Mouse (Mus musculus) MEL (cell line): Measurements from ENCODE around the gene Olfr1200. TPM values are rescaled to one million over a fixed set of nuclear protein-coding genes. Genes with fewer than 3 reads are reported as not detected.

Experiments used
- DNase-seq: peaks from one replicate; pipeline ENCODE4 v3.0.0; 2011; ENCODE audit warnings: low read depth, low spot score
- H3K27ac ChIP-seq: 2 replicates; pipeline ENCODE4 v1.5.1; 2012; ENCODE audit warnings: low read depth, mild to moderate bottlenecking, control low read depth, low read length, moderate library complexity; ENCODE audit not compliant: control insufficient read depth
- H3K27me3 ChIP-seq, 2 experiments: fragments of 150-350 bp in 1 of 2; sonication (generic) in 1 of 2; 2 replicates each; pipeline ENCODE4 v1.6.1; 2012; ENCODE audit warnings: low read length in 2 of 2, mild to moderate bottlenecking in 2 of 2, improper control_type of control experiment in 1 of 2, moderate library complexity in 1 of 2; ENCODE audit not compliant: insufficient read depth in 2 of 2, control insufficient read depth in 1 of 2
- H3K36me3 ChIP-seq, 2 experiments: 2 replicates each; pipeline ENCODE4 v1.6.1; 2012 to 2014; ENCODE audit warnings: low read length in 2 of 2, improper control_type of control experiment in 1 of 2, inconsistent platforms in 1 of 2, mild to moderate bottlenecking in 1 of 2; ENCODE audit not compliant: insufficient read depth in 2 of 2, control insufficient read depth in 1 of 2
- H3K4me1 ChIP-seq, 2 experiments: fragments of 150-350 bp in 1 of 2; sonication (generic) in 1 of 2; 2 replicates each; pipeline ENCODE4 v1.6.1; 2012; ENCODE audit warnings: low read length in 2 of 2, improper control_type of control experiment in 1 of 2, mild to moderate bottlenecking in 1 of 2; ENCODE audit not compliant: insufficient read depth in 2 of 2, control insufficient read depth in 1 of 2
- H3K4me3 ChIP-seq, 2 experiments: fragments of 150-350 bp in 1 of 2; sonication (generic) in 1 of 2; 2 replicates each; pipeline ENCODE4 v1.5.1; 2012; ENCODE audit warnings: low read depth in 2 of 2, low read length in 2 of 2, mild to moderate bottlenecking in 2 of 2, moderate library complexity in 2 of 2, control low read depth in 1 of 2, improper control_type of control experiment in 1 of 2; ENCODE audit not compliant: control insufficient read depth in 1 of 2, insufficient read depth in 1 of 2
- H3K79me2 ChIP-seq: 2 replicates; pipeline ENCODE4 v1.6.1; 2012; ENCODE audit warnings: mild to moderate bottlenecking, low read length, moderate library complexity; ENCODE audit not compliant: control insufficient read depth, poor library complexity, insufficient read depth
- H3K9ac ChIP-seq: 2 replicates; pipeline ENCODE4 v1.6.1; 2012; ENCODE audit warnings: low read depth, mild to moderate bottlenecking, control low read depth, low read length, moderate library complexity; ENCODE audit not compliant: control insufficient read depth, poor library complexity, severe bottlenecking
- H3K9me3 ChIP-seq: fragments of 150-350 bp; sonication (generic); replicated peaks from 2 replicates; pipeline ENCODE4 v1.6.1; 2012; ENCODE audit warnings: mild to moderate bottlenecking, low read length, improper control_type of control experiment, moderate library complexity; ENCODE audit not compliant: insufficient read depth
- CHD1 ChIP-seq: IDR thresholded peaks from 2 replicates; pipeline ENCODE4 v1.6.1; 2012; ENCODE audit warnings: low read depth, mild to moderate bottlenecking, inconsistent platforms, low read length, improper control_type of control experiment
- CHD2 ChIP-seq: IDR thresholded peaks from 2 replicates; pipeline ENCODE4 v1.6.1; 2011; ENCODE audit warnings: low read length, improper control_type of control experiment
- CTCF ChIP-seq, 3 experiments: IDR thresholded peaks in 2 of 3; conservative IDR thresholded peaks in 1 of 3; 2 replicates each; pipeline ENCODE4 v1.5.1; 2011 to 2012; ENCODE audit warnings: low read length in 3 of 3, low read depth in 2 of 3, mild to moderate bottlenecking in 2 of 3, improper control_type of control experiment in 1 of 3, inconsistent platforms in 1 of 3, mixed read lengths in 1 of 3, moderate library complexity in 1 of 3; ENCODE audit not compliant: control insufficient read depth in 1 of 3, insufficient read depth in 1 of 3, poor library complexity in 1 of 3, severe bottlenecking in 1 of 3
- ELF1 ChIP-seq: IDR thresholded peaks from 2 replicates; pipeline ENCODE4 v1.6.1; 2014; ENCODE audit warnings: low read depth, mild to moderate bottlenecking, inconsistent platforms, low read length, improper control_type of control experiment, moderate library complexity
- EP300 ChIP-seq, 2 experiments: IDR thresholded peaks; 2 replicates each; pipeline ENCODE4 v1.6.1; 2011; ENCODE audit warnings: improper control_type of control experiment in 2 of 2, low read length in 2 of 2, low read depth in 1 of 2, mild to moderate bottlenecking in 1 of 2
- ETS1 ChIP-seq: IDR thresholded peaks from 2 replicates; pipeline ENCODE4 v1.6.1; 2012; ENCODE audit warnings: low read depth, mild to moderate bottlenecking, inconsistent platforms, low read length, improper control_type of control experiment, moderate library complexity
- MAFK ChIP-seq: IDR thresholded peaks from 2 replicates; pipeline ENCODE4 v1.6.1; 2011; ENCODE audit warnings: low read depth, mild to moderate bottlenecking, low read length, improper control_type of control experiment, borderline replicate concordance
- MAX ChIP-seq: IDR thresholded peaks from 2 replicates; pipeline ENCODE4 v1.6.1; 2011; ENCODE audit warnings: low read length, improper control_type of control experiment
- MXI1 ChIP-seq: IDR thresholded peaks from 2 replicates; pipeline ENCODE4 v1.6.1; 2011; ENCODE audit warnings: mild to moderate bottlenecking, low read depth, low read length, improper control_type of control experiment
- POLR2AphosphoS5 ChIP-seq: IDR thresholded peaks from 2 replicates; pipeline ENCODE4 v1.6.1; 2012; ENCODE audit warnings: low read depth, borderline replicate concordance, mild to moderate bottlenecking, inconsistent platforms, low read length, moderate library complexity, mixed read lengths
- RAD21 ChIP-seq: IDR thresholded peaks from 2 replicates; pipeline ENCODE4 v1.6.1; 2011; ENCODE audit warnings: mild to moderate bottlenecking, low read depth, low read length, improper control_type of control experiment
- RCOR1 ChIP-seq: IDR thresholded peaks from 2 replicates; pipeline ENCODE4 v1.6.1; 2012; ENCODE audit warnings: low read depth, mild to moderate bottlenecking, inconsistent platforms, low read length, improper control_type of control experiment
- SMC3 ChIP-seq: IDR thresholded peaks from 2 replicates; pipeline ENCODE4 v1.6.1; 2011; ENCODE audit warnings: low read depth, low read length, improper control_type of control experiment
- TAL1 ChIP-seq: IDR thresholded peaks from 2 replicates; pipeline ENCODE4 v1.6.1; 2012; ENCODE audit warnings: mild to moderate bottlenecking, inconsistent platforms, low read length, moderate library complexity, mixed read lengths
- TBP ChIP-seq: IDR thresholded peaks from 2 replicates; pipeline ENCODE4 v1.8.0; 2011; ENCODE audit warnings: low read depth, low read length, improper control_type of control experiment
- TCF12 ChIP-seq: IDR thresholded peaks from 2 replicates; pipeline ENCODE4 v1.6.1; 2014; ENCODE audit warnings: low read depth, mild to moderate bottlenecking, inconsistent platforms, low read length, improper control_type of control experiment, moderate library complexity
- UBTF ChIP-seq: IDR thresholded peaks from 2 replicates; pipeline ENCODE4 v1.6.1; 2012; ENCODE audit warnings: low read depth, mild to moderate bottlenecking, inconsistent platforms, low read length, improper control_type of control experiment, moderate library complexity, borderline replicate concordance; ENCODE audit not compliant: insufficient read depth
- USF1 ChIP-seq: IDR thresholded peaks from 2 replicates; pipeline ENCODE4 v1.6.1; 2014; ENCODE audit warnings: low read depth, mild to moderate bottlenecking, inconsistent platforms, low read length, improper control_type of control experiment, moderate library complexity
- ZC3H11A ChIP-seq: IDR thresholded peaks from 2 replicates; pipeline ENCODE4 v1.6.1; 2012; ENCODE audit warnings: low read depth, mild to moderate bottlenecking, inconsistent platforms, low read length, improper control_type of control experiment
- ZMIZ1 ChIP-seq: IDR thresholded peaks from 2 replicates; pipeline ENCODE4 v1.6.1; 2012; ENCODE audit warnings: low read depth, mild to moderate bottlenecking, inconsistent platforms, low read length, improper control_type of control experiment, moderate library complexity
- polyA plus RNA-seq, 2 experiments: library from polyadenylated mRNA; stranded (reverse) in 1 of 2; unstranded in 1 of 2; fragments of >175 nt in 1 of 2; fragments of >200 nt in 1 of 2; gene quantifications; 2 replicates each; pipeline versions ENCODE4 v1.2.1 to v1.2.4; 2012; ENCODE audit warnings: low replicate concordance in 2 of 2, low read depth in 1 of 2; ENCODE audit not compliant: insufficient read length in 2 of 2, insufficient read depth in 1 of 2, missing spikeins in 1 of 2
- total RNA-seq: library from RNA; depleted of rRNA; stranded (reverse); fragments of 300-350 nt; gene quantifications from 2 replicates; pipeline ENCODE4 v1.2.3, GENCODE M21; 2012

Olfr1200 gene
- total and polyA plus RNA-seq, 3 experiments, result not detected

DNA sequence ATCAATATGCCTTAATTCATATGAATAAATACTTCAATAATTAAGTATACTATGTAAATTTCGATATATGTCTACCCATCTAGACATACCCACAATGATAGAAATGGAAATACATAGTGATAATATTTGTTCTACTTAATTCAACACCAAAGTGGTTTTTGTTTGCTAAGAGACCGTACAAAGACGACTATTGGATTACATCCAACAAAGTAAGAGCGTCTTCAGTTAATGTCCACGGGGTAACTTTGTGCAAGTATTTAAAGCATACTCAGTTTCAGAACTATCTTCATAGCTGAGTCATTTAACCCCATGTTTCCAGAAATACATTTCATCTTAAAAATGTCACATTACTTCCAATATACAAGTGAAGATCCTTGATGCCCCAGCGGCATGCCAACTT is 22.4 kb upstream of the Olfr1200 start, which contains the start of gene Olfr1201:
Gene Olfr1201, plus strand, starts transcription at position 301 of the 400 bp plus-strand sequence.
- Histone ChIP-seq H3K36me3 (no peaks in the 10 kb centered on the region), H3K27ac (no peak within 1 kb of the TSS), H3K27me3 (no peaks in the 10 kb centered on the region), H3K9ac (no peak within 1 kb of the TSS), H3K9me3 (no peaks in the 10 kb centered on the region), H3K4me3 (no peak within 1 kb of the TSS), H3K4me1 (no peaks in the 10 kb centered on the region), H3K79me2 (no peaks in the 10 kb centered on the region)
- no peak for TF ChIP-seq TBP
- no peak for TF ChIP-seq MAFK
- no peak for TF ChIP-seq MAX
- TF ChIP-seq ETS1, result no peak
- no peak for TF ChIP-seq CTCF (IDR thresholded peaks at IDR 0.05 in 2 of 3, conservative IDR thresholded peaks at IDR 0.05 in 1 of 3; ENCODE audit: control insufficient read depth in 1 of 3, insufficient read depth in 1 of 3, low read depth in 2 of 3, low read length in 3 of 3, poor library complexity in 1 of 3, severe bottlenecking in 1 of 3)
- no peak for TF ChIP-seq SMC3
- no peak for TF ChIP-seq TCF12
- TF ChIP-seq EP300 (IDR thresholded peaks at IDR 0.05; ENCODE audit: low read depth in 1 of 2, low read length in 2 of 2), result no peak
- TF ChIP-seq RCOR1, result no peak
- no peak for TF ChIP-seq ELF1
- TF ChIP-seq CHD2, result no peak
- TF ChIP-seq ZC3H11A, result no peak
- no peak for TF ChIP-seq RAD21
- TF ChIP-seq UBTF, result no peak
- no peak for DNase-seq

DNA sequence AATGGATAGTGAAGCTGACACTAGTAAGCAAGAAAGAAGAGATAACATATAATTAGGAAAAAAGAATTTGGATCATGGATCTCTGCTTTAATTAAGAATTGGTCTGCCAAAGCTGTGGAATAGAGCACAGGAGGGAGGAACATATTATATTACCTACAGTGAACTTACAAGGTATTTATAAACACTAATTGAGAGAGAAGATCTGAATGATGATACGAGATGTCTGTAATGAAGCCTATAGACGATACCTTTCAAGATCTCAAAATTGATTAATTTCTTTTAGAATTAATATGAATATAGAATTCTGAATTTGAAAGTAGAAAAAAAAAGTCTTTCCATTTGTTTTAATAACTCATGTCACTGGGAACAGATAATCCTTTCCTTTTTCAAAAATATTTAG is 9.9 kb downstream of the Olfr1200 start, which contains the start of gene Olfr1199:
Gene Olfr1199, minus strand, starts transcription at position 101 of the 400 bp plus-strand sequence.
- H3K27me3 ChIP-seq, result no peaks in the 10 kb centered on the region
- TF ChIP-seq MXI1 (no peak), USF1 (no peak), ZC3H11A (no peak), TCF12 (no peak), ETS1 (no peak), TBP (no peak), MAFK (no peak), RAD21 (no peak), ZMIZ1 (no peak), CHD1 (no peak), TAL1 (no peak), POLR2AphosphoS5 (no peak)
- TF ChIP-seq, all 39 proteins: peak for 0
- DNase-seq, result no peak

More for the DNA sequence above, 9.9 kb downstream of the Olfr1200 start, which contains the start of gene Olfr1199:
- Histone ChIP-seq H3K27ac (no peak within 1 kb of the TSS), H3K9me3 (no peaks in the 10 kb centered on the region), H3K4me3 (no peak within 1 kb of the TSS), H3K36me3 (no peaks in the 10 kb centered on the region), H3K79me2 (no peaks in the 10 kb centered on the region), H3K4me1 (no peaks in the 10 kb centered on the region), H3K9ac (no peak within 1 kb of the TSS)
